Mouse (Mus musculus) liver, adult (tissue): Measurements from ENCODE around the gene Uggt1.

ENCODE experiments used
- GATA4 ChIP-seq: IDR thresholded peaks from 2 replicates; pipeline ENCODE4 v1.6.1; 2014; ENCODE audit warnings: mild to moderate bottlenecking, low read length; ENCODE audit not compliant: insufficient replicate concordance

Uggt1 gene

DNA sequence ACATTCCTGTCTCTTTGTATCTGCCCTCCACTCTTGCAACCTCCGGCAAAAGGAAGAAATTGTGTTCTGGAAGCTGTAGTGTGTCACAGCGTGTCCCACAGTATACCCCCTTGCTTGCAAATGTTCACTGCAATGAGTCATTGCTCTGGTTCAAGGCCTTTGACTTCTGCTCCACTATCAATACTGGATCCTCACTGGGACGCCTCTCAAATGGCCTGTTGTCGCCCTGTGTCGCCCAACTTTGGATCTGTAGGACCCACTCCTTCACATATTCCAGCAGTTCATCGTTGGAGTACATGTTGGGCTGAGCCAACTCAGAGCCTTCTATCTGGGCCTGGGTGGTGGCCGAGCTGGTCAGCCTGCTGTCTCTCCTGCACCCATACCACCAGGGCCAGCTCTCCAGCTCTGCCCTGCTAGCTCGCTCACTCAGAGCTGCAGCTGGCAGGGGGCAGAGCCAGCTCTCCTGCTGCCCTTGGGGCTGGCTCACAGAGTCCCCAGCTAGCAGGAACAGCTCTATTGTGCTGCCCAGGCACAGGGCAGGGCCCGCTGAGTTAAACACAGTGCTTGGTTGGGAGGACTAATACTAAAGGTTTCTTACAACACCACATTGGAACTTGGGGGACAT lies 126.3 kb downstream of the Uggt1 start:
- TF ChIP-seq GATA4: no peak

DNA sequence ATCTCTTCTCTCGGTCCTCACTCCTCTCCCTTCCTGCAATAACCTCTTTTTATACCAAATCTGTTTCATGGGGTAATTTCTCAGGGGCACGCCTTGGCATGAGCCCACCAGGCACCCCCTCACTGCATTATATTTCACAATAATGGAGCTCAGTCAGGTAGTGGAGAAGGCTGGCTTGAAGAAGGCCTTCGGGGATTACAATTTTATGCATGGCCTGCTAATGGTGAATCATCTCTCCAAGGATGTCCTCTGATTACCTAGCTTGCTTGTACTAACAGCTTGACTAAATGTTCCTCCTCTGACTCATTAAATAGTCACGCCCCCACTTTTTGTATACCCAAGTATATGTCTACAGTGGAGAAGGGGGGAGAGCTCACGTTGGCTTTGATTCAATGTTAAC lies 128.0 kb downstream of the Uggt1 start:
- no peak for TF ChIP-seq GATA4

DNA sequence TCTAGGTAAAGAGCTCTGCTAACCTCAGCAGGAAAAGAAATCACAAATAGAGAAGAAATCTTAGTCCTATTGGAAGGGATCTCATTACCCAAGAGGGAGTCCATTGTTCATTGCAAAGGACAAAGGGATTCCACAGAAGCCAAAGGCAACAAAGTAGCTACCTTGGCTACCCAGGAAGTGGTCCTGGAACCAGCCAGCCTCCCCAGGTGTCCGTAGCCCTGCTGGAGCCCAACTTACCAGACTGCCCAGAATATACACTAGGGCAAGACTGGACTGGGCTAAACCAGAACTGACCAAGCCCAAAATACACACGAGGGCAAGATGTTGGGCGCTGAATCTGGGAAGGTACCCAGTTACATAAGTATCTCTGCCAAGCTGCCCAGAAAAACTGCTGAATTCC lies 129.7 kb downstream of the Uggt1 start:
- no peak for TF ChIP-seq GATA4

DNA sequence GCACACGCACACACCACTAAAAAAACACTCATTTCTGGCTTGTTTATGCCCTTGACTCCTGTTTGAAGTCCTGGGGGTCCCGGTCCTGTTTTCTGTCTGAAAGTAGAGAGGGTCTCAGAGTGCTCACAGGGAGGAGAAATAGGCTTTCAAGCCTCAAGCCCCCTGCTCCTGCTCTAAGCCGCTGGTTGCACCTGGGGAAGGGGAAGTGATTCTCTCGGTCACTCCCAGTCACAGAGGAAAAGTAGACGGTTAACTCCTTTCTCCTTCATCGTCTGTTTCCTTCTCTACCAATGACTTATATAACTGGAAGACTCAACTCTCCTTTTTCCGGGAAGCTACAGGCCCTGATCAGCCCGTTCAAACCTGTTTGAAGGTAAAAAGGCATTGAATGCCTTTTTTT lies 130.8 kb downstream of the Uggt1 start:
- TF ChIP-seq GATA4: no peak

DNA sequence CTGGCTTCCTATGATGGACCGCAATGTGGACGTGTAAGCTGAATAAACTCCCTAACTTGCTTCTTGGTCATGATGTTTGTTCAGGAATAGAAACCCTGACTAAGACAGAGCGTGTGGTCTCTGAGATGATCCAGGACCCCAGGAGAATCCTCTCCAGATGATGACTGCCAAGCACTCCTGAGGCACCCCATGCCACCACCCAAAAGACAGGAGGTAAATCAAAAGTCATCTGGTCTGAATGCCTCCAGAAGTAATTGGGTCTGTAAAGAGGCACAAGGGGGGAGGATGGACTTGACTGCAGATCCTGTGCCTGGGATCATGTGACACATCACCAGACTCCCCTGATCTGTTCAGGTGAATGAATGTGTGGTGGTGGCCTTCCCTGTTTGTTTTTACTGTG lies 131.9 kb downstream of the Uggt1 start:
- TF ChIP-seq GATA4: no peak

DNA sequence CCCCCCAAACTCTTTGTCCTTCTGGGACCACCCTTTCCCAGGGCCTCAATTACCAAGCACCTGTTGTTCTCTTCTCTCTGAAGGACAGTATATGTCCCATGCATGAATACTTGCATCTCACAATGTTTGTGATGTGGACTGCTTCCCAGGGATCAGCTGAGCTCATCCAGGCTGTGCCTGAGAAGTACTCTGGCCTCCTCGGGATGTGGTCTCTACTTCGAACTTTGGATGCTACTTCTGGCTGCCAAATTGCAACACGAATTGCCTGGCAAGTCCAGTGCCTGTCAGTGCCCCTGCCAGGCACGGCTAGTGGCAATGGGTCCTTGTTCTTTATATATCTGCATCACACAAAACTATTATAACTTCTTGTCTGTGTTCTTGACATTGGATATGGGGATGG lies 134.5 kb downstream of the Uggt1 start:
- TF ChIP-seq GATA4: no peak

DNA sequence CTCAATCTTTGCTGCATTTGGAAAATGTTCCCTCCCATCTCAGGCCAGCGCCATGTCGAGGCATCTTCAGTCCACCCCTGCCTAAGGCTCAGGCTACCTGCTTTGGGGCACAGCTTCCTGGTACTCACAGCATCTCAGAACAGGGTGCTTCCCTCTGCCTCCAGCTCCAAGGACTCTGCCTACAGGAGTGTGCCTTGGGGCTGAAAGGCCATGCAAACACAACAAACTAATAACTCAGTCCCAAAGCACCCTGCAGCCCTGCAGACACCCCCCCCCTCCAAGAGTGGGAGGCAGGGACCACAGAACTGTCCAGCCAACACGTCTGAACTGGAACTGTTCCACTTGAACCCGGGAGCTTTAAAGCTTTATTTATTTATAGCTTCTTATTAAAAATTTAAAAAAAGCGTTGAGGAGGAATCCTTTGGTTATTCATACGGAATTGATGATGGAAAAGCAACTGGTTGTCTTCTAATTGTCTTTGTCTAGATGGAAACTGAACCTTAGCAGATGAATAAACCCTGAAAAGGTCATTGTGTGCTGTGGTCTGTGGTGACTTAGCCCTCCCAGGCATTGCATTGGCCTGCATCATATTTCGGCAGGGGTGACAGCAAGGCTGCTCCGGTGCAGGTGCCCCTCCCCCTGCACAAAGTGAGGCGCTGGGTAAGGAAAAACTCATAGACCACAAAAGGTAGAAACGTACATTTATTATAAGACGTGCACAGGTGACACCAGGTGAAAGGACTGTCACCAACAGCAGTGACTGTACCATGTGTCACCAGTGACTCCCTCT lies 138.4 kb downstream of the Uggt1 start:
- no peak for TF ChIP-seq GATA4

DNA sequence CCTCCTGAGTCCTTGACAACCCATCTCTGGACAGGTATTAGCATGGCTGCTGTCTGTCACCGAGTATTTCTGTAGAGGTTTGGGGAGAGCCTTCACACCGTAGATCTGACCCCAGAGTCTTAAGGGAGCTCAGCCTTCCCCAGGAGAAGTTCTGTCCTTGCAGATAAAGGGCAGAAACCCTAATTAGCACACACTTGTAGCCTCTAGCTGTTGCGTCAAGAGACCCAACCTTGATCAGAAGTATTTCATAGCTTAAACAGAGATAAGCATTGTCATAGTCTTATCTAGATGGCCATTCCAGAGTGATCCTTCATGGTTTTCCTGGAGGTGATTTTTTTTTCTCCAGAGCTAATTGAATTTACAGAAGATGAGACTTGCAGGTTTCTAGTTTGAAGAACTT lies 144.1 kb downstream of the Uggt1 start:
- no peak for TF ChIP-seq GATA4

DNA sequence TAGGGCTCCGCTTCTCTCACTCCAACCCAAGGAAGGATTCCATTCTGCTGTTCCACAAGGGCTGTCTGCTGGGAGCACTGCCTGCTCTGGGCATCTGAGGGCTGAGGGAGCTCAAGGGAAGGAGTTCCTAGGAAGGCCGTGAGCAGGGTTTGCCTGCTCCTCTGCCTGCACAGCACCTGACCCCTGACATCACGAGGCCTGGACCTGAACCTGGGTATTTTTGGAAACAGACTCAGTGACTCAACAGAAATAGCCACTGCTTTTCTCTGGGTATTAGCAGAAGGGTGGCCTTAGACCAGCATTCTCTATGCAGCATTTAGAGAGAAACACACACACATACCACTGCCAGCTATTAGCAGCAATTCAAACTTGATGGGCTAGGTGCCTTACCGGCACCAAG lies 146.1 kb downstream of the Uggt1 start:
- TF ChIP-seq GATA4: no peak

DNA sequence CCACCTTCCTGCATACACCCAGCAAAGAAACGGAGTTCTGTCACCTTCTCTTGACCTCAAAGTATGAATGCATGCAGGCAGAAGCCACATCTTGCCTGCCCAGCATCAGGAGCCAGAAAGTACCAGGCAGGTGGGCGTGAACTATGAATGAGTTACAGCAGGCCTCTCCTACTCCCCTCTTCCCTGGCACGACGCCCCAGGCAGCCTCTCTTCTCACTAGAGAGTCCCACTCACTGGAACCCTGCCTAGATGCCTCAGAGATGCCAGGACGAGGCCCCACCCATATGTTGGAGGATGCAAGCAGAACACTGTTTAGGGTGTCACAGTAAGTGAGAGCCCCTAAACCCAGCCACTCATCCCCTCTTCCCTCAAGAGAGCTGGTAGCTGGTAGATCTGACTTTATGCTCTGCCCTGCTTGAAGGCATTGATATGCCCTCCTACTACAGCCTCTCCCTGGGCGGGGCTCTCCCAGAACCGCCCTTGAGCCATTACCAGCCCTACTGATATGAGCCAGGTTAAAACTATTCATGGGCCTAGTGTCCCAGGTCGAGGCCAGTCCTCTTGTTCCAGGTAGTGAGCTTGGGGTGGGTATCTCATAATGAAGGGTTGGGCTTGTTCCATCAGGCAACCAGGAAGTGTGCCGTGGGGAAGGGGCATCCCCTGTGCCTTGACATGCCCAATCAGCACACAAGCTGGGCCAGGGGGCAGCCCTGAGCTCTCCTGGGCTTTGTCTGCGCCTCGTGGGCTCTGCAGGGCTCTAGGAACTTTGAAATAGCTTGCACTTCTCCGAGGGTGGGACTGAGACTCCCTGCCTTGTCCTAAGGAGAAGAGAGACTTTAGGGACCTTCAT lies 148.9 kb downstream of the Uggt1 start:
- TF ChIP-seq GATA4: no peak

DNA sequence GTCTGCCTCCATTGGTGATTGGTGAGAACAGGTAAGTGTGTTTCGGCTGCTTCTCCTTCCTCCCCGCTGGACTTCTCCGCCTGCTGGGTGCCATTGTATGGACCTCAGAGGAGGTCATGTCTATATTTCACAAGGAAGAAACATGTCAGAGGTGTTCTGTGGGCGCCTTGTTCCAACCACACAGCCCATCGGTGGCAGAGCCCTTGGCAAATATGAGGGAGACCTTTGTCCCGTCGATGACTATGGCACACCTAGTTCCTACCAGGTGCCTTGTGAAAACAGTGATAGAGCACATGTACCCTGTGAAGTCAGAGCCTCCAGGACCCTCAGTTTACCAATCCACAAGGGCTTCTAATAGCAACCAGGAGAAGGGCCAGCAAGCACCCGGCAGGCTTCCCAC lies 150.8 kb downstream of the Uggt1 start:
- TF ChIP-seq GATA4: no peak

DNA sequence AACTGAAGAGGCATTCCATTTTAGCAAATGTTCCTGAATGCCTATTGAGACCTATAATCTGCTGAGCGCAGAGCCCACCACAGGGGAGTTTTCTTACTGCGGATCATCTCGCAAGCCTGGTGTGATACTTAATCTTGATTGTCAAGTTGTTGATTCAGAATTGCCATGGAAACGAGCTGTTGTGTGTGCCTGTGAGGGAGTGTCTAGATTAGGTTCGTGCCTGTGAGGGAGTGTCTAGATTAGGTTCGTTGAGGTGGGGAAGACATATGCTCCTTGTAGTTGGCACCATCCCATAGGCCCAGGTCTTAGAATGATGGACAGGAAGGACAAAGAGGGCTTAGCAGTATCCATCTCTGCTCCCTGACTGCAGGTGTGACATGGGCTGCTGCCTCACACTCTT lies 153.3 kb downstream of the Uggt1 start:
- TF ChIP-seq GATA4: no peak

DNA sequence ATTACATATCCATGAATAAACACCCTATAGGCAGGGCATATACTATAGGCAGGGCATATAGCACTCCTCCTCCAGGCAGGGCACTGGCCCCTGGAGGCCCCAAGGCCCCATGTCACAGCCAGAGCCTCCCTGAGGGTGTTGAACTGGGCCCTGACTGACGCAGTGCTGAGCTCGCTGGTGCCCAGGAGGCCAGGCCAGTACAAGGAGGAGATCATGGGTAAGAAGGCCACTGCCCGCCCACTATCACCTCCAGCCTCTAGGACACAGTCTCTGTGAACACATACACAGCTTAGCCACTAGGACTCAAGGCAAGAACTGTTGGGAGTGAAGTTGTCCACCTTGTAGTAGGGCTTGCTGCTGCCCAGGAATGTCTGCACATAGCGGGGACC lies 153.8 kb downstream of the Uggt1 start:
- no peak for TF ChIP-seq GATA4
